Mouse (Mus musculus): ENCODE data around the gene Pdzrn3.

Gene Pdzrn3

GRCm38 (mm10) chr6:101289428-101289827 lies 88.3 kb downstream of the Pdzrn3 start:
- DNase-seq (ENCODE audit: low read depth) = peak; percentile 32

- DNase-seq (ENCODE audit: low read depth) = no peak
Measured at GRCm38 (mm10) chr6:101287566-101288173, 90.0 kb downstream of the Pdzrn3 start.

GRCm38 (mm10) chr6:101287077-101287476 lies 90.6 kb downstream of the Pdzrn3 start:
- no peak for DNase-seq (ENCODE audit: low read depth)

GRCm38 (mm10) chr6:101284368-101284955 lies 93.2 kb downstream of the Pdzrn3 start:
- DNase-seq (ENCODE audit: low read depth) = no peak

GRCm38 (mm10) chr6:101283891-101284290 lies 93.8 kb downstream of the Pdzrn3 start:
- no peak for DNase-seq (ENCODE audit: low read depth)

- DNase-seq (ENCODE audit: low read depth) = no peak
Measured at GRCm38 (mm10) chr6:101281644-101282043, 96.1 kb downstream of the Pdzrn3 start.

GRCm38 (mm10) chr6:101280811-101281218 lies 96.9 kb downstream of the Pdzrn3 start:
- no peak for DNase-seq (ENCODE audit: low read depth)

- peak; percentile 59 for DNase-seq (ENCODE audit: low read depth)
Measured at GRCm38 (mm10) chr6:101278286-101278932, 99.3 kb downstream of the Pdzrn3 start.

GRCm38 (mm10) chr6:101276261-101276660 lies 101.4 kb downstream of the Pdzrn3 start:
- peak; percentile 50 for DNase-seq (ENCODE audit: low read depth)

GRCm38 (mm10) chr6:101275806-101276205 lies 101.9 kb downstream of the Pdzrn3 start:
- no peak for DNase-seq (ENCODE audit: low read depth)

- DNase-seq (ENCODE audit: low read depth) = peak; percentile 34
Measured at GRCm38 (mm10) chr6:101274846-101275245, 102.9 kb downstream of the Pdzrn3 start.

GRCm38 (mm10) chr6:101272256-101272655 lies 105.4 kb downstream of the Pdzrn3 start:
- no peak for DNase-seq (ENCODE audit: low read depth)

- no peak for DNase-seq (ENCODE audit: low read depth)
Measured at GRCm38 (mm10) chr6:101271378-101272135, 106.1 kb downstream of the Pdzrn3 start.

- no peak for DNase-seq (ENCODE audit: low read depth)
Measured at GRCm38 (mm10) chr6:101270095-101270826, 107.4 kb downstream of the Pdzrn3 start.

- DNase-seq (ENCODE audit: low read depth) = peak; percentile 33
Measured at GRCm38 (mm10) chr6:101269335-101270094, 108.2 kb downstream of the Pdzrn3 start.

- DNase-seq (ENCODE audit: low read depth) = no peak
Measured at GRCm38 (mm10) chr6:101268266-101268665, 109.4 kb downstream of the Pdzrn3 start.

GRCm38 (mm10) chr6:101266787-101267186 lies 110.9 kb downstream of the Pdzrn3 start:
- peak; percentile 92 for DNase-seq (ENCODE audit: low read depth)

GRCm38 (mm10) chr6:101263544-101263943 lies 114.2 kb downstream of the Pdzrn3 start:
- no peak for DNase-seq (ENCODE audit: low read depth)

GRCm38 (mm10) chr6:101261513-101261912 lies 116.2 kb downstream of the Pdzrn3 start:
- DNase-seq (ENCODE audit: low read depth) = peak; percentile 83

GRCm38 (mm10) chr6:101259411-101259810 lies 118.3 kb downstream of the Pdzrn3 start:
- no peak for DNase-seq (ENCODE audit: low read depth)

- no peak for DNase-seq (ENCODE audit: low read depth)
Measured at GRCm38 (mm10) chr6:101257418-101257817, 120.3 kb downstream of the Pdzrn3 start.

Measured in NIH3T3 (cell line).